Mouse (Mus musculus): ENCODE data around the gene Irf2bpl.

- TF ChIP-seq POLR2A (IDR thresholded peaks at IDR 0.05; ENCODE audit: borderline replicate concordance, extremely low read depth, low read depth, low read length), result no peak
- TF ChIP-seq CTCF (IDR thresholded peaks at IDR 0.05; ENCODE audit: insufficient read depth, low read length), result no peak
Measured at GRCm38 (mm10) chr12:86850746-86851145, 33.9 kb downstream of the Irf2bpl start.

Measured in lung, adult 2 months (tissue).